Mouse (Mus musculus) CD4-positive, CD25-positive, alpha-beta regulatory T cell, adult 2 months (primary cell): ENCODE measurements around the gene Dmtf1.
"Not testable (repeated sequence)": the region's sequence is repeated elsewhere in the genome, so short reads cannot be mapped to it uniquely, and the experiment has no call there.

ENCODE experiments used
- DNase-seq: peaks from one replicate; pipeline ENCODE4 v3.0.0-alpha.2; 2012; ENCODE audit warnings: low read depth, low spot score

The Dmtf1 gene

GRCm38 (mm10) chr5:9161456-9162041 is at the start of gene Dmtf1:
Gene Dmtf1, minus strand, starts transcription at chr5:9161776.
- peak; percentile 96 for DNase-seq

GRCm38 (mm10) chr5:9186467-9186866 is 24.9 kb upstream of the Dmtf1 start:
- no peak for DNase-seq

- DNase-seq = no peak
Measured at GRCm38 (mm10) chr5:9173295-9173694, 11.7 kb upstream of the Dmtf1 start.

- DNase-seq = peak; percentile 33
Measured at GRCm38 (mm10) chr5:9169328-9170005, 7.9 kb upstream of the Dmtf1 start.

DNA sequence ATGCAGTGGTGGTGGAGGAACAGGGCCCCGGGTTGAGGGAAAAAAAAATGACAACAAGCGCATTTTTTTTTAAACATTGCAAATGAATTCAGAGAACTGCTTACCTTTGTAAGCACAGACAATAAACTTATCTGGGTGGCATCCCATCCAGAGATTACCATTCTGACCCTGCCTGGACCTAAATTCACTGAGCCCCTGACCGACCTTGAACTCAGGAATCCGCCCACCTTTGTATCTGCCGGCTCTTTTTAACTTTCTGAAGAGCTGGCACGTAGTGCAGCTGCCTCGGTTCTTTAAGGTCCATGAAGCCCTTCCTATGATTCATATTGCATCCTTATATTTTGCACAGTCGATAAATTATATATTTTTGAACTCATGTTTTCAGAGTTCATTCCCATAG is 4.8 kb upstream of the Dmtf1 start:
- no peak for DNase-seq

GRCm38 (mm10) chr5:9165151-9165550 is 3.6 kb upstream of the Dmtf1 start:
- not testable (repeated sequence) for DNase-seq

- no peak for DNase-seq
Measured at GRCm38 (mm10) chr5:9163411-9163810, 1.8 kb upstream of the Dmtf1 start.

DNA sequence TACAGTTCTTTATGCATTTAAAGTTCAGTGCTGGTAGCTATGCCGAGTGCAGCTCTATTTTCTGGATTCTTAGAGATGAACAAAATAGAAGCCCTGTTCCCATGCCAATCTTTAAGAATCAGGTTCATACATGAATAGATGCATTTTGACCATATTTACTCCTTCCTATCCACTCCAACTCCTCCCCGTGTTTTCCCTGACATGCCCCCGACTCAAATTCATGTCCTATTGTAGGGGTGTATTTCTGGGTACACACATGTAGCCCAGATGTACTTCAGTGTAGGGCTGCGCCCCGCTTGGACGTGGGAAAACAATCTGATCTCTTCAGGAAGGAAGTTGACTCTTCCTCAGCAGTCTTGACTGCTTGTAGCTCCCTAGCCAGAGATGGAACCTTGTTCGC is 512 bp upstream of the Dmtf1 start:
- DNase-seq = peak; percentile 31

GRCm38 (mm10) chr5:9160831-9161455 is 633 bp downstream of the Dmtf1 start:
- peak; percentile 69 for DNase-seq

DNA sequence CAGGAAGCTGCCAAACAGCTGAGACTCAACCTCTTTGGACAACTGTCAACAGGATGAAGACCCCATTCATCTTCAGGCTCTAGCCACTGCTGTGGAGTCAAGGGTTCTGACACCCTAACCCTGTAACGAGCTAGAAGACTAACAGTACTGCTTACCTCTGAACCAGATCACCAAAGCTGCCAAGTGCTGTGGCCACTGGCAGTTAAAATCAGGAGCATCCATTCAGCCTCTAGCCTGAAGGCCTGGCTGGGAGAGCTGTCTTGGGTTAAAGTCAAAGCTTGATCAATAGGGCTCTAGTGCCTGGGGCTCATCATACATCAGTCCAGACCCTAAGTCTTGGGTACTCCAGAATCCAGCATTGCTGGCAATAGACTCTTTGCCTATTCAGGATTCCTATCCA is 4.2 kb downstream of the Dmtf1 start:
- no peak for DNase-seq

- DNase-seq = no peak
Measured at GRCm38 (mm10) chr5:9156746-9157145, 4.8 kb downstream of the Dmtf1 start.

DNA sequence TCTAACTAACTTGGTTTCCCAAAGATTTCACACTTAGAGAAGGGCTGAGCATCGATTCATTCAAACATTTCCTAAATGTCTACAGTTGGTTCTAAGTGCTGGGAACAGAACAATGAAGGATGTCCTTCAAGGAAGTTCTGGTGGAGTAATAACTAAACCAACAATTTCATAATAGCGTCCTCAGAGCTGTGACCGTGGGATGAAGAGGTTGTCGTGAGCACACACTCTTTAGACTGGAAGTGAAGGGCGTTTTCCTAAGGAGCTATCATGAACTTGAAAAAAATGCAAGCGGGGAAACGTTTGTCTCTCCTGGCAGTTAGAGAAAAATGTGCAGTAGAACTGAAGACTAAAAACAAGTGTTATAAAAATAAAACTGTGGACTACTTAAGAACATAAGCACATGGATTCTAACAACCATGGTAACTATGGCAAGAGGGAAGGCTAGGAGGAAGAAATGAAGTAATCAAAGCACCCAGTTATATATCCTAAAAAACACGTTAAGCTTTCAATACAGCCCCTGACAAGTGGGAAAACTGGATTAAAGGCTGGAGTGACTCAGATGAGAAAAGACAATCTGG is 12.2 kb downstream of the Dmtf1 start:
- DNase-seq = no peak

GRCm38 (mm10) chr5:9142376-9142775 is 19.2 kb downstream of the Dmtf1 start:
- no peak for DNase-seq

DNA sequence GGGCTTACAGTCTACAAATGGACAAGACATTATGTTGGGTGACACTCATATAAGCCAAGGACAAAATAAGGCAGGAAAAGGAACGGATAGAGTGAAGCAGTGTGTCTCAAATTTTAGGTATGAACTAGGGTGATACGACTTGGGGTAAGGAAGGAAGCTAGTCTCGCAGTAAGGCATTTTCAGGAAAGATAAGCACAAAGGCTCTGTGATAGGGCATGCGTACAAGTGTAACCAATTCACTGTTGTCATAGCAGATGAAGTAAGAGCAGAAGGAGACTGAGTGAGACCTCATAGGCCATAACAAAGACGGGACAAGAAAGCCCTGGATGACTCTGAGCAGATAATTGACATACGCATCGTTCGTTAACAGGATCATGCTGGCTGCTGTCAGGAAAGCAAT is 20.9 kb downstream of the Dmtf1 start:
- DNase-seq = no peak

DNA sequence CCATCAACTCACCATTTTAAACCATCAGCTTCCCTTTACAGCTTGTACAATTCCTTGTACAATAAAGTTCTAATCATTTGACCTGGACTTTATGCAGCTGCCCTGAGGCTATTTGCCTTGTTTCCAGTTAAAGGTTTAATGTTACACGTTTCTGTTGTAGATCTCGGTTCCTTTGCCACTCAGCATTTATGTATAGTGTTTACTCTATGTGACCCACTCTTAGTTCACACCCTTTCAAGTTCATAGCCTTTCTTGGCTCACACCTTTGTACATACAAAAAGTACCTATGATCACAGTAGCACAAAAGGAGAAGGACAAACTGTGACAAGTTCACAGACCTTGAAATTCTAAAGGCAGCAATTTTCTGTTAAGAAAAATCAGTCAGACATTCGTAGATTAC is 26.0 kb downstream of the Dmtf1 start:
- DNase-seq = no peak

GRCm38 (mm10) chr5:9131786-9132185 is 29.8 kb downstream of the Dmtf1 start:
- DNase-seq = no peak

DNA sequence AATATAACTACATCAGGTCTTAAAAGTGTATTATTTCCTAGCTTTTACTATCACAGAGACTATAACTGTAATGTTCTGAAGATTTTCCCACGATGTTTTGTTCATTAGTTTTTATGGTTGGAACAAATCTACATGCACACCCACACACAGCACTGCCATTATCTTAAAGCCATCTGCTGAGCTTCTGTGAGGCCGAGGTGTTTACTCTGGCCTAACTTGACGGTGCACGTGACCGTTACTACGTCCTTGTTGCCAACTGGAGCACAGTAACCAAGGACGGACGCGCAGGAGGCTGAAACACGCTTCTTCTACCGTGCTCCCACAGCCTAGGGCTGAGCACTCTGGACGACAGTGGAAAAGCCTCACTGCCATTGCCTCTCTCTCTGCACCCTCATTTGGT is 33.0 kb downstream of the Dmtf1 start:
- DNase-seq = no peak

DNA sequence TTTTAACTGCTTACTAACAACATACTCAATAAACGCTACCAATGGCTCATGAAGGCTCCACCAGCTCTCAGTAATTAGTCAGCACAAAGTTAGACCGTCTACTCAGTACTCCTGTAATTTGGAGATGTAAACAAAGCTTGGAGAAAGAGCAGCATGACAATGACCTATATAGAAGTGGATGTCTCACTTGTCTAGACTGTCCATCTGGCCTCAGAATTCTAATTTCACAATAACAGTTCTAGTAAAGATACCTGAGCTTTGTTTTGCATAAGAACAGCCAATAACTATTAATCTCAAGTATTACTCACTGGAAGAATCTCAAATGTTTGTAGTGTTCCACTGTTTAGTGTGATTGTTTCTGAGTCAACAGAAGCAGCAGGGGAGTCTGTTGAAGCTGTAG is 37.4 kb downstream of the Dmtf1 start:
- no peak for DNase-seq

DNA sequence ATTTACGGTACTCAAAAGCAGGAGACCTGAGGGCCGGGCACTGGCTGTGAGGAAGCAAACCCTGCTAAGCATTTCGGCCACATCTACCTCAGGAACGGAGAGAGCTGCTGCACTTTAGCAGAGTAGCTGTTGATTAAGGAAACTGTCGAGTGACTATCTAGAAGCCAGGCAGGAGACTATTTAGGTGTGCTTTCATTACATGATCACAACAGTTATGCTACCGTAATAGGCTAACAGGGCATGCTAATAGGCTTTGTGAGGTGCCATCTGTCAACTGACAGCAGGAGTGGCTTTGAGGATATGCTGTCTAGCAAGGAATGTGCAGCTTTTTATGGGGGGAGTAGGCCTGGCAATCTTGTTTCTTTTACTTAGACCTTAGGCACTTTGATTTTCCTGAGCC is 47.4 kb downstream of the Dmtf1 start:
- no peak for DNase-seq

- peak; percentile 91 for DNase-seq
Measured at GRCm38 (mm10) chr5:9111759-9112158, 49.8 kb downstream of the Dmtf1 start.

DNA sequence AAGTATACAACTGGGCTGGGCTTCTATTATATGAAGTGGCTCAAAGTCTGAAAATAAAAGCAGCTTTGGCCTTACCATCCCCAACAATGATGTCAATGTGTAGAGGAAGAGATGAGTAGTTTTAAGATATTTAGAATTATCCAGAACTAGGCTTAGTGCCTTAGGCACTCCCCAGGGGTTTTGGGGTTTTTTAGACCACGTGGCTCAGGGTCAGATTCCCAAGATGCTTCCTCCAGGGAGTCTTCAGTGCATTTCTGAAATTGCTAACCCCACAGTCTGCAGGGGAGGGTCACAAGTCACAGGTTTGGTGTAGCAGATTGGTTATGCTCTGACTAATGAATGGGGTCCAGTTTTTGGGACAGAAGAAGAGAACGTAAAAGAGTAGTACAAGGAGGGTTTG is 50.3 kb downstream of the Dmtf1 start:
- DNase-seq = no peak

DNA sequence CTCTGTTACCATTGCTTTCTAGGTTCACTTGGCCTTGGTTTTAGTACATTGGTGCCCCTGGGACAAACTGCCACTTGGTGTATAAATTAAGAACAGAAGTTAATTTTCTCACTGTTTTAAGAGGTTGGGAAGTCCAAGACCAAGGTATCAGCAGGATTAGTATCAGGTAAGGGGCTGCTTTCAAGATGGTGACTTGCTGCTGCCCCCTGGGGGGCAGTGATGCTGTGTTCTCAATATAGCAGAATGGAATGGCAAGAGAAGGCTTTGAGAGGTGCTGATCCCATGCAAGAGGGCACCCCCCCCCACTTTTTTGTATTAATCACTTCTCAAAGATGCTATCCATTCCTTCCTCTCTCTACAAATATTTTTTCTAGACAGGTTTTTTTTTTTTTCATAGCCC is 52.0 kb downstream of the Dmtf1 start:
- peak; percentile 70 for DNase-seq

- DNase-seq = no peak
Measured at GRCm38 (mm10) chr5:9108490-9108889, 53.1 kb downstream of the Dmtf1 start.
